13 mouse cellular contexts compared by ENCODE assay signal in the genomic region with DNA sequence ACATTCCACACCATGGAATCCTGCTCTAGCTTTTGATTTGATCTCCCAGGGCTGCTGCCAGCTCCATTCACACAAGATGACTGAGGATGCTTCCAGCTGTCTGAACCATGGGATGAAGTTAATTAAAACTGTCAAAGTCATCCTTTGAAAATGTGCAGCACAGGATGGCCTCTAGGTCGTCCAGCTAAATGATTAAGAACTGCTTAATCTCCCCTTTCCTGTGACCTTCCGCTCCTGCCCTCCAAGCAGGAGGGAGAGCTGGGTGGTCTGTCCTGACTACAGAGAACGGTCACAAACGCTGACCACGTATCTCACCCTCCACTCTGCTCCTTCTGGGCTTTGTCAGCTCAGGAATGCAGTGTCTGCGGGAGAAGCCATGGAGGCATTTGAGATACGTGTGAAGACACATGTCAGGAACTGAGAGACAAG. TPM values are rescaled to one million over a fixed set of nuclear protein-coding genes. Genes with fewer than 3 reads are reported as not detected.
A peak's percentile ranks its signal among the peaks of the same experiment; 100 is the strongest.
DNase-seq lines count a peak whose midpoint lies in the region; ATAC-seq lines count a peak whose summit lies in the region.
"Had no signal": no experiment of that assay in that cellular context is flagged by ENCODE, and none has a peak within 500 bp of the region (broad histone marks: within the 10 kb centered on the region; RNA-seq: fewer than 3 reads in every experiment).

No protein-coding gene starts in this region.

- 0 out of 2 replicates have a peak, but pooled peaks have one; percentile 19 for ATAC-seq in limb, embryonic 13.5 days (ENCODE audit: low FRiP score, low read depth)
- no peak for ATAC-seq in CD4-positive, CD25-positive, alpha-beta regulatory T cell, adult 4 months

- DNase-seq in heart, embryonic 10.5 days (ENCODE audit: low spot score) = peak; percentile 79
- DNase-seq in heart, adult 9 months (ENCODE audit: low spot score in 2 of 2) = no peak
- peak; percentile 57 for DNase-seq in kidney, postnatal 10 days
- no peak for DNase-seq in kidney, adult 8-10 months
- peak; percentile 82 for DNase-seq in embryo, embryonic 10 days (ENCODE audit: low spot score)
- no peak for DNase-seq in MN1 (ENCODE audit: low spot score)
- DNase-seq: heart, postnatal 36 days; liver had no signal

- 2% methylated on average over 7 of the region's 7 CpGs for WGBS in heart, embryonic 10.5 days
- WGBS in limb, embryonic 13.5 days = 11% methylated on average over 7 of the region's 7 CpGs

- no peak overlapping the region for H3K4me3 ChIP-seq in heart, embryonic 10.5 days
- H3K4me3 ChIP-seq in limb, embryonic 13.5 days = no peak overlapping the region
- H3K4me3 ChIP-seq: embryonic facial prominence, embryonic 13.5 days; megakaryocyte, embryonic 14.5 days had no signal

- H3K4me1 ChIP-seq in heart, embryonic 10.5 days = peaks cover 55% of the 10 kb centered on the region
- peaks cover 18% of the 10 kb centered on the region for H3K4me1 ChIP-seq in limb, embryonic 13.5 days

- H3K9ac ChIP-seq in limb, embryonic 13.5 days = no peak overlapping the region
- H3K9ac ChIP-seq: embryonic facial prominence, embryonic 13.5 days had no signal

- H3K27me3 ChIP-seq in heart, embryonic 10.5 days (ENCODE audit: insufficient read depth, poor library complexity, severe bottlenecking) = no peaks in the 10 kb centered on the region
- no peaks in the 10 kb centered on the region for H3K27me3 ChIP-seq in limb, embryonic 13.5 days
- H3K27me3 ChIP-seq: embryonic facial prominence, embryonic 13.5 days; megakaryocyte, embryonic 14.5 days had no signal

- peak overlapping the region; percentile 90 for H3K27ac ChIP-seq in heart, embryonic 10.5 days
- no peak overlapping the region for H3K27ac ChIP-seq in limb, embryonic 13.5 days
- H3K27ac ChIP-seq: embryonic facial prominence, embryonic 13.5 days had no signal

- no peak overlapping the region for H3K4me2 ChIP-seq in limb, embryonic 13.5 days (replicated peaks)
- H3K4me2 ChIP-seq: embryonic facial prominence, embryonic 13.5 days had no signal

- H3K9me3 ChIP-seq in heart, embryonic 10.5 days = no peaks in the 10 kb centered on the region
- no peaks in the 10 kb centered on the region for H3K9me3 ChIP-seq in limb, embryonic 13.5 days
- H3K9me3 ChIP-seq: embryonic facial prominence, embryonic 13.5 days; G1E; megakaryocyte, embryonic 14.5 days had no signal

- no peaks in the 10 kb centered on the region for H3K36me3 ChIP-seq in heart, embryonic 10.5 days
- no peaks in the 10 kb centered on the region for H3K36me3 ChIP-seq in limb, embryonic 13.5 days
- H3K36me3 ChIP-seq: embryonic facial prominence, embryonic 13.5 days; G1E had no signal

RNA-seq across cellular contexts. Expression of a gene that starts 26.6 kb away (rescaled TPM):
- polyA plus RNA-seq in heart, embryonic 10.5 days (2016; fragmentation: Nextera tagmentation; extraction: Ambion mirVana) = 12.8 and 15.2 TPM in 2 replicates
- polyA plus RNA-seq in limb, embryonic 13.5 days (2015; fragmentation: Nextera tagmentation; extraction: Ambion mirVana) = 3.0 and 3.8 TPM in 2 replicates
- polyA plus RNA-seq in CD4-positive, CD25-positive, alpha-beta regulatory T cell, adult 4 months (2017; shearing (Covaris generic)) = not detected
- polyA plus RNA-seq: G1E had no signal

Comparison
In these comparisons a context has a peak if more than half of its experiments do, and no peak if none do; other contexts are left out.
1. DNase-seq: peak in heart, embryonic 10.5 days (single experiment), kidney, postnatal 10 days (single experiment) and embryo, embryonic 10 days (single experiment); none in heart, adult 9 months (0 of 2), kidney, adult 8-10 months (0 of 2) and MN1 (single experiment).